Mouse (Mus musculus) CD4-positive helper T cell, adult 2 months (primary cell): ENCODE measurements around the gene Rasgrp4.

Experiments used
- DNase-seq: peaks from one replicate; pipeline ENCODE4 v3.0.0-alpha.2; 2012; ENCODE audit warnings: low read depth, missing footprints, low spot score

Rasgrp4 gene

GRCm38 (mm10) chr7:29146625-29147367 lies 12.1 kb downstream of the Rasgrp4 start:
- no peak for DNase-seq

DNA sequence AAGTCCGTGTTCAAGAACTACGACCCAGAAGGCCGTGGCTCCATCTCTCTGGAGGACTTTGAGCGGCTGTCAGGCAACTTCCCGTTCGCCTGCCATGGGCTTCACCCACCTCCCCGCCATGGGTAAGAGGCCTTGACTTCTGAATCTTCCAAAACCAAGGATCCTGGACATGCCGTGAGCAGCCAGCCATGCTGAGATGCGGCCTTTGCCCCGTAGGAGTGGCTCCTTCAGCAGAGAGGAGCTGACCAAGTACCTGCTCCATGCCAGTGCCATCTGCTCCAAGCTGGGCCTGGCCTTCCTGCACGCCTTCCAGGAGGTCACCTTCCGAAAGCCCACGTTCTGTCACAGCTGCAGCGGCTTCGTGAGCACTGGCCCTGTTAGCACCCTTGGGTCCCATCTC lies 14.1 kb downstream of the Rasgrp4 start:
- no peak for DNase-seq

GRCm38 (mm10) chr7:29151486-29151885 lies 16.8 kb downstream of the Rasgrp4 start:
- DNase-seq, result no peak

DNA sequence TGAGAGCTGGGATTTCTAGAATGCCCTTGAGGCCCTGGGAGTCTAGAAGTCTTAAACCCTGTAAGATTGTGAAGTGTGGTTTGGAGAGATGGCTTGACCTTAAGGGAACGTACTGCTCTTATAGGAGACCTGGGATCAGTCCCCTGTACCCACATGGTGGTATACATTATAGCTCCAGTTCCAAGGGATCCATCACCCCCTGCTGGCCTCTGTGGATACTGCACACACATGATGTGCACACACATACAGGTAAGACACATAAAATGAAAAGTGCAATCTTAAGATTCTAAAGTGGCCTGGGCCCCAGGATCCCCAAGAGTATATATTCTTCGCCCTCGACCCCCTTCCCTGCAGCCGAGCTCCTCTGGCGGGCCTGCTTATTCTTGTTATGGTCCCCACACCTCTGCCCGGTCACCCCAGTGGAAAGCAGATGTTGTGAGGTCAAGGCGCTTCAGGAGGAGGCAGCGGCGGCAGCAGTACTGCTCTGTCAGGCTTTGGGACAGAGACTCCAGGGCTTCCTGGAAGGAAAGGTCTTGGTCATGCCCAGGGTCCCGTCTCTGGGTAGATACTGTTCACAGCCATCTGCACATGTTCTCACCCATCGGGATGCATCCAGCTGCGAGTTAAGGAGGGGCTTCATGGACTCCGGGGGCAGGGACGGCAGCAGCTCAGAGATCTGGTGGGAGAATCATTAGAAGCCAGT lies 19.5 kb downstream of the Rasgrp4 start:
- no peak for DNase-seq

DNA sequence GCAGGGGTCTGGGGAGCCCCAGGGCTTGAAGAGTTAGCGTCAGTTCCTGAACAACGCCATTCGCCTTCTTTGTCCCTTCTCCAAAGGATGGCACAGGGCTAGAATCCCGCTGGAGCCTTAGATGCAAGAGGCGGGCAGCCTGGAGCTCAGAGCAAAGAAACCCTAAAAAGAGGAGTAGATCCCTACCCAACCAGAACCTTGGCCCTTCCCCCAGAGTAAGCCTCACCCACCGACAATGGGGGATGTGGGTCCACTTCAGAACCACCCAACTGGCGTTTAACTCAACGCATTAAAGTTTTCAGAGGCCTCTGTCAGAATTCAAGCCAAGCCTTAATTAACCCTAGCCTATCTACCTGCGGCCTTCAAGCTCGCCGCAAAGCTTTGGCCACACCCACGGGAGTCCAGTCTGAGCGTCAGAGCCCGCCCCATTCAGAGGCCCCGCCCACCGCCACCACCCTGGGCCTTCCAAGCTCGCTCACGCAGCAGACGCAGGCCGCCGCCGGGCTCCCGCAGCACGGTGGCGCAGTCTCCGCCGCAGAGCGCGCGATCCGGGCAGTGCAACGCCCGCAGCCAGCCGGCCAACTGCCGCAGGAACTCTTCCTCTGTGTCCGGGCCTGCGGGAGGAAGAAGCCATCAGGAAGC lies 20.7 kb downstream of the Rasgrp4 start:
- peak; percentile 87 for DNase-seq

DNA sequence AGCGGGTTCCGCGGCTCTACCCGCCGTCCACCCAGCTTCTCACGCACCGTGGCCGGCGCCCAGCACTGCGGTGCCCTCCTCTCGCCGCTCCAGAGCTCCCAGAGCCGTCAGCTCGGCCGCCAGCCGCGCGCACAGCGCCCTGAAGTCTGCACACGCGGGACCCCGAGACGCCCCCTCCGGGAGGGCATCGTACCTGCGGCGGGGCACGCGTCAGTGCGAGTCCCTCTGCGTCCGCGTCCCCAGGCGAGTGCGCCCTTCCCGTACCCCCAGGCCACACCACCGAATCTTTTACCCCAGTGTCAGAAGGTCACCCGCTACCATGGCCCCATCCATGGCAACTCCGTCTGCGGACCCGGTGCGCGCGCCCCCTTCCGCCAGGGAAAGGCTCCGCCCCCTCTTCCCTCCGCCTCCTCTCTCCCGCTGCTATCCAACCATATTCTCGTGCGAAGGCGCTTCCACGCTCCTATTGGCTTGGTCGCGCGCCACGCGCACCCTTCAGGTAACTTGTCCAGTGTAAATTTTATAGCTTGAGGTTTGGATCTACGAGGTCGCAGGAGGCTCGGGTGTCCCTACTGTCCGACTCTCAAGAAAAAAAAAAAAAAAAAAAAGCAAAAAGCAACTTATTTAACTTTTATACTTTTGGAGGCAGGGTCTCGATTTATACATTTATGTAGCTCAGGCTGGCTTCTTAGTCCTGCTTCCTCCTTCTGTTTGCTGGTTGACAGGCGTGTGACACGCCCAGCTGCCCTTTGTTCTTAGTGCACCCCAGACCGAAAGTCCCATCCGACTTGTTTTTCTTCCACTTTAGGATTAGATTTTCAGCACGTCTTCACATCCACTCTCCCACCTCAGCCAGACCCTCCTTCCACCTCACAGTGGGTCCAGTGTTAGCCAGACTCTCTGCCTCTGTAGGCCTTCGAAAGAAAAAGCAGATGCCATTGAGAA lies 21.5 kb downstream of the Rasgrp4 start, which contains the start of gene Fam98c:
TSS of gene Fam98c (minus strand) at position 397 of the 945 bp plus-strand sequence.
- peak; percentile 87 for DNase-seq

DNA sequence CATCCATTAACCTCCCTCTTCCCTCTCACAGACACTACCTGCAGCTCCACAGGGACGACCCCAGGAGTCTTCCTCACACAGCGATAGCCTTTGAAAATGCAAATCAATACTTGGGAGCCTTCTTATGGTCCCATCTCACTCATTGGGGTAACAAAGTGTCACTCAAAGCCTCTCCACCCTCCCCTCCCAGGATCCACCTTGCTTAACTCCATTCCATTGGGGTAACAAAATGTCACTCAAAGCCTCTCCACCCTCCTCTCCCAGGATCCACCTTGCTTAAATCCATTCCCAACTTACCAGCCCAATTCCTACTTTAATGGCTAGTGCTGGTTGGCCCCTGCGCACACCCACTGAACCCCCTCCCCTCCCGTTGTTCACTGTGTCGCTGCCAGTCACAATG lies 23.6 kb downstream of the Rasgrp4 start:
- DNase-seq, result no peak

- no peak for DNase-seq
These were observed 27.6 kb downstream of the Rasgrp4 start for GRCm38 (mm10) chr7:29162294-29162693.

DNA sequence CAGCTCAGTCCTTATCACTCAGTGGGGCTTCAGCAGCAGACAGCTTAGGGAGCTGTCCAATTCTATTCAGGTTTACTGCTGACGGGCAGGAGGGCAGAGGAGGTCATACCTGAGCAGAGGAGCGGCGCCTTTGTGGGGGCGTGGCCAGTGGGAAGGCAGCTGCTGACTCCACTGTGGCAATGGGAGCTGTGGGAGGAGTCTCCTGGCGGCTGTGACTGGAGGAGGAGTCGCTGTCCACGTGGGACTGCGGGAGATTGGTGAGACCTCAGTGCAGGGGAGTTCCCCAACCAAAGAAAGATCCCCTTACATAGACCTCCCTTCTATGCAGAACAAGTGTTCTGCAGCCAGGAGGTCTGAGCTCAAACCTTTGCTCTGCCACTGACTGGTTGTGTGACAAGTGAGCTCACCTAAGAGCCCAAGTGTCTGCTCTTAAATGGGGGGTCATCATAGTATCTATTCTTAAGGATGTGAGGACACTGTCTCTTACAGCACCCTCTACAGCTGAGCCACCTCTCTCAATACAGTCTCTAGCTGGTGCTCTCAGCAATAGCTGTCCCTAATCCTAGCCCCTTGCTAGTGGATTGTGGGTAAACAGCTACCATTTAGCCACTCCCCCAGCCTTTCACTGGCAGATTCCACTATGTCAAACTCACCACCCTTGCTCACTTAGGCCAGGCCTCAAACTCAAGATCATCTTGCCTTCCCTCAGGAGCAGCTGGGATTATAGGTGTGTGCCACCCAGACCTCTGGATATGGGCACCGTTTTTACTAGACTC lies 28.3 kb downstream of the Rasgrp4 start:
- DNase-seq, result peak; percentile 63

DNA sequence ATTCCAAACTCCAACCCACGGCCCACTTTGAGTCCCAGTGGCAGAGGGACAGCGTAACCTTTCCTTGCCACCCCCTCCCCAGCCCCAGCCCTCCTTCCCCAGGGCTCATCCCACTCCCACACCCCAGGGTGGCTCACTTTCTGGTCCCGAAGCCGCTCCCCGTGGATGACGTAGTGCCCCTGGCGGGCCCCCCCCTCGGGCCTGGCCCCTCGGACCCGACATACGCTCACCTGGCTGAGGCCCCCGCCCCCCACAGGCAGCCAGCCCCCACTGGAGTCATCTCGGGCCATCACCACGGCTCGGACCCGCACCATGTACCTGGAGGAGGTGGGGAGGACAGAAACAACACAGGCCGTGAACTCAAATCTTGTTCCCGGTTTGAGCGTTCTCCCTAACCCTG lies 33.0 kb downstream of the Rasgrp4 start:
- no peak for DNase-seq

GRCm38 (mm10) chr7:29168121-29168695 lies 33.6 kb downstream of the Rasgrp4 start:
- DNase-seq, result no peak

GRCm38 (mm10) chr7:29168791-29169230 lies 34.2 kb downstream of the Rasgrp4 start:
- no peak for DNase-seq

DNA sequence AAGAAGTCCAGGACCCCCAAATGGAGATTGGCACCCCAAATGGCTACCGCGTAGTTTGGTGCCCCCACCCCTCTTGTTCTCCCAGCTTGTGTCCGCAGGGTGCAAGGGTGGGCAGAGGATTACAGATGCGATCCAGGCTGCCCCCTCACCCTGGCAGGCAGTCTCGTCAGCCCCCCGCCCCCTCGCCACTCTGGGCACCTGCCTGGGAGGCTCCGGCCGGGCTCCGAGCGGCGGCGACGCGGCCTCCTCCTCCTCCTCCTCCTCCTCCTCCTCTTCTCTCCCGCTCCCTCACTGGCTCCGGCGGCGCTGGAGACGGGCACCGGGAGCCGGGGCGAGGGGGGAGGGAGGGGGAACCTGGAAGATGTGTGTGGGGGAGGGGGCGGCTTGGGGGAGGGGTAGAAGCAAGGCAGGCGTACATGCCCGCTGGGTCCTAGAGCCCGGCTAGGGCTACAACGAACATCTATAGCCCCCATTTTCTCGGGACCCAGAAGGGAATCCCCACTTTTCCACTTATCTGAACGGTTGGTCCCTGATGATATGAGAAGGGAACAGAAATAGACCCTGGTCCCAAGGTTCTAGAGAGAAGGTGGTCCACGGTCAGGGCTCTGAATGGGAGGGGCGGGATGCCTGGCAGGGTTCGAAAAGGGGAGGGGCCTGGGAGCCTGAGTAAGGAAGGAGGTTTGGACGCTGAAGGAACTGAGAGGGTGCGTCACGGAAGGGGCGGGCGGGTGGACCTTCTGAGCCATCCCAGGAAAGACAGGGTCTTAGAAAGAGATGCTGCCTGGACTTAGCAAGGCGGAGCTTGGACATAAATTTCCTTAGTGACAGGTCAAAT lies 34.8 kb downstream of the Rasgrp4 start:
- DNase-seq, result peak; percentile 47

DNA sequence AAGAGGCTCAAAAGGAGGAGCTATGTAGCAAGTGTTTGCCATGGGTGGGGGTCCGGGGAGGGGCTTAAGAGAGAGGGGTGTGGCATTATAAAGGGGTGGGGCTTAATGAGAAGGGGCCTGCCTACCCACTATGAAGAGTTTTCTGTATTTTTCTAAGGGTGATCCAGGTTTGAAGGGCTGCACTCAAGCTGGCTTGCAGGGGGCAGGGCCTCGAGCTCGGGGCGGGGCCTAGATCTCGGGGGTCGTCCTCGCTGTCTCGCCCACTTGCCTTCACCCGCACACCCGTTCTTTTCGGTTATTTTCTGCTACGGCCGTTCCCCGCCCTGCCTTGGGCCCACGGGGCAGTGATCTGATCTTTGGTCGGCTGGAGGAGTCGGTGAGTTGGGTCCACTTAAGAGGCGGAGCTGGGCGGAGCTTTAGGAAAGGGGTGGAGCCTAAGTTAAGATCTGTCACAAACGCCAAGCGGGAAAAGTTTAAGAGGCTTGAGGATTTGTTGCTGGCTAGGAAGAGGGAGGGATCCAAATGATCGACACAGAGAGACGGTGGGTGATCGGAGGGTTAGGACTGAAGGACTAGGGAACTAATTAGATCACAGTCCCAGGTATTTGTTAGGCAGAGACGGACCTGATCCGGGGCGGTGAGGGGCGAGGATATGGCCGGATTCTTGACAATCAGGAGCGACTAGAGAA lies 35.6 kb downstream of the Rasgrp4 start, which contains the start of the genes Ggn and Spred3:
TSS of gene Ggn (plus strand) at position 145 of the 689 bp plus-strand sequence.
TSS of gene Spred3 (minus strand) at position 346 of the 689 bp plus-strand sequence.
- DNase-seq, result peak; percentile 58

GRCm38 (mm10) chr7:29170755-29171561 lies 36.3 kb downstream of the Rasgrp4 start:
- DNase-seq, result peak; percentile 40

DNA sequence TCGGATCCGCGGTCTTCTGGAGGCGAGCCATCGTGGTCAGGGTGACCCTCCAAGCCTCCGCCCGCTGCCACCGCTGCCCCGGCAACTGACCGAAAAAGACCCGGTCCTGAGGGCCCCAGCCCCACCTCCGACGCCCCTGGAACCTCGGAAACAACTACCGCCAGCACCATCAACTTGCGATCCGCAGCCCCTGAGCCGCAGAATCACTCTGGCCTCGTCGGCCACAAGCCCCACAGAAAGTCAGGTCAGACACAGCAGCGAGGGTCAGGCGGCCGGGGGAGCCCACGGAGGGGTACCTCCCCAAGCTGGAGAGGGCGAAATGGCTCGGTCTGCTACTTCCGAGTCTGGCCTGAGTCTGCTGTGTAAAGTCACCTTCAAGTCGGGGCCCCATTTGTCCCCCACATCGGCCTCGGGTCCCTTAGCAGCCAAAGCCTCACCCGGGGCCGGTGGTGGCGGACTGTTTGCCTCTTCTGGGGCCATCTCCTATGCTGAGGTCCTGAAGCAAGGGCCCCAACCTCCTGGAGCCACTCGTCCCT lies 37.0 kb downstream of the Rasgrp4 start:
- no peak for DNase-seq

GRCm38 (mm10) chr7:29172390-29173016 lies 37.9 kb downstream of the Rasgrp4 start:
- no peak for DNase-seq
